Mouse (Mus musculus) ES-Bruce4 (cell line): ENCODE results near the gene Ogdhl. TPM values are rescaled to one million over a fixed set of nuclear protein-coding genes. Genes with fewer than 3 reads are reported as not detected.

Experiments
- H3K27ac ChIP-seq: 2 replicates; pipeline ENCODE4 v1.5.1; 2012; ENCODE audit warnings: low read length, inconsistent platforms; ENCODE audit not compliant: insufficient read depth
- H3K27me3 ChIP-seq: 2 replicates; pipeline ENCODE4 v1.6.1; 2012; ENCODE audit warnings: mild to moderate bottlenecking, low read length, inconsistent platforms; ENCODE audit not compliant: control insufficient read depth, poor library complexity, insufficient read depth, severe bottlenecking
- H3K36me3 ChIP-seq: 2 replicates; pipeline ENCODE4 v1.6.1; 2012; ENCODE audit warnings: inconsistent platforms, mild to moderate bottlenecking, low read length, moderate library complexity; ENCODE audit not compliant: control insufficient read depth, poor library complexity, insufficient read depth, severe bottlenecking
- H3K4me1 ChIP-seq: one replicate; pipeline ENCODE4 v1.8.1; 2011; ENCODE audit warnings: low read length; ENCODE audit not compliant: control insufficient read depth, insufficient read depth
- H3K4me3 ChIP-seq: 2 replicates; pipeline ENCODE4 v1.5.1; 2011; ENCODE audit warnings: low read depth, mild to moderate bottlenecking, low read length
- H3K9ac ChIP-seq: 2 replicates; pipeline ENCODE4 v1.6.1; 2012; ENCODE audit warnings: low read depth, mild to moderate bottlenecking, inconsistent platforms; ENCODE audit not compliant: poor library complexity, severe bottlenecking
- H3K9me3 ChIP-seq: replicated peaks from 2 replicates; pipeline ENCODE4 v1.6.1; 2012; ENCODE audit warnings: mild to moderate bottlenecking, low read length, inconsistent platforms; ENCODE audit not compliant: control insufficient read depth, poor library complexity, insufficient read depth, severe bottlenecking
- CTCF ChIP-seq: IDR thresholded peaks from one replicate; pipeline ENCODE4 v1.8.1; 2011; ENCODE audit warnings: low read depth, low read length
- EP300 ChIP-seq: IDR thresholded peaks from 2 replicates; pipeline ENCODE4 v1.6.1; 2011; ENCODE audit warnings: low read depth, low read length; ENCODE audit not compliant: insufficient read depth
- POLR2A ChIP-seq: IDR thresholded peaks from one replicate; pipeline ENCODE4 v1.8.1; 2011; ENCODE audit warnings: low read length; ENCODE audit not compliant: insufficient read depth
- polyA plus RNA-seq: library from polyadenylated mRNA; stranded (reverse); fragments of >200 nt; gene quantifications from 2 replicates; pipeline ENCODE4 v1.2.4, GENCODE M21; 2011; ENCODE audit warnings: low read depth; ENCODE audit not compliant: missing spikeins, insufficient read depth, insufficient read length

Ogdhl gene
- 90.3 and 93.8 TPM in 2 replicates for polyA plus RNA-seq

DNA sequence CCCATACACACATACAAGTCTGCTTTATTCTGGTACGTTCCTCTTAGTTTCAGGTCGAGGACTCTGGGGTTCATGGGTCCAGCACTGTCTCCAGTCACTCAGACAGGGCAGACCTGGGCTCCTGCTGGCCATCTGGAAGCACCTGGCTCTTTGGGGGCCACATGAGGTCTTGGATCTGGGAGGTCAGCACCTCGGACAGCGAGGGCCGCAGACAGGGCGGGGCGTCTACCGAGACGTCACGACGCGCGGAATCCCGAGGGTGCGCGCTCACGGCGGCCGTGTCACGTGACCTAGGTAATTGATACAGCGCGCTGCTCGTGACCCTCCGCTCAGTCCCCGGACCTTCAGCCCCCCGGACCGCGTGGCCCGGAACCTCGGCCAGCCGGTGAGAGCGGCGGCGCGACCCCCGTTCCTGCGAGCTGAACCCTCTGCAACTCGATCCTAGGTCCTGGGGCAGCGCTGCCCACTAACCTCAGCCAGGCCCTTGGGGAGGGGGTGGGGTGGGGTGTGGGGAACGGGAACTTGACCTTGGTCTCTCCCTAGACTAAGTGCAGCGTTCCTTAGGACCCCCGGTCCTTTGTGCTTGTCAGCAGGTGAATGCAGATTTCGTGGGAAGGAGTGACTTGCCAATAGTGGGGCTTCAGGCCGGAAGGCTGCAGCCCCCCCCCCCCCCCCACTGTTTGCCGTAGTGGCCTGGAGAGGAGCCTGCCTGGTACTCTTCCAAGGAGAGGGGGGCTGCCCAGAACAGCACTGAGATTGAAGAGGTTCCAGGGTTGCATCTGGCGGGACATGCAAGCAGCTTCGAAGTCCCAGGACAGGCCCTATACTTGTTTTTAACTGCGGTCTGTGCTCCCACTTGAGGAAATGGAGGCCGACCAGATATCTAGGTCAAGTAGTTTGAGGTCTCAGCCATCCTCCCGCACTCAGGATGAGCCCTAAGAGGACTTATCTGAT lies at the start of gene Ogdhl:
Ogdhl (plus strand) TSS at position 288 of the 954 bp plus-strand sequence.
- peak; percentile 42 for TF ChIP-seq POLR2A
- TF ChIP-seq CTCF: no peak
- TF ChIP-seq EP300: peak; percentile 50; the same call in 1 of the 2 replicates
- Histone ChIP-seq H3K27me3 (no peaks in the 10 kb centered on the region), H3K27ac (no peak within 1 kb of the TSS), H3K9me3 (no peaks in the 10 kb centered on the region), H3K4me3 (peak within 1 kb of the TSS; percentile 87), H3K4me1 (no peaks in the 10 kb centered on the region), H3K36me3 (peaks cover 12% of the 10 kb centered on the region), H3K9ac (peak within 1 kb of the TSS; percentile 88)

DNA sequence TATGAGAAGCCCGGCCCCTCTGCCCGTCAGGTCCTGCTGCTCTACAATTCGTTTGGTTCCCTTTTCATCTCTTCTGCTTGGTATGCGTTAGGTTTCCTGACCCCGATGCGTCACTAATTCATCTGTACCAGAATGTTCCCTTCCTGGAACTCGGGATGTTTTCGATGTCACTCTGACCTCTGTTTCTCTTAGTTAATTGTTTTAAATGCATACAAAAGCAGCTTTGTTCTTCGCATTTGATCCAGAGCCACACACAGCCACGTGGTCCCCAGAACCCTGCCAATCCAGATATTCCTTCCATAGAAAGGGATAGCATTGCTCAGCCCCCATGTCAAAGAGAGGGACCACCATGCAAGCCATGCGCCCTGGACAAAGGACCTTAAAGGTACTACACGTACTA lies 20.2 kb upstream of the Ogdhl start:
- no peak for TF ChIP-seq CTCF
- TF ChIP-seq POLR2A: no peak
- TF ChIP-seq EP300: no peak
- no peak overlapping the region for H3K4me3 ChIP-seq
- no peak overlapping the region for H3K27ac ChIP-seq
- H3K27me3 ChIP-seq: no peaks in the 10 kb centered on the region
- H3K36me3 ChIP-seq: peaks cover 8% of the 10 kb centered on the region; the same call in 1 of the 2 replicates
- H3K9ac ChIP-seq: no peak overlapping the region
- H3K4me1 ChIP-seq: peaks cover 5% of the 10 kb centered on the region
- no peaks in the 10 kb centered on the region for H3K9me3 ChIP-seq

- Histone ChIP-seq H3K9me3 (no peaks in the 10 kb centered on the region), H3K27me3 (no peaks in the 10 kb centered on the region), H3K36me3 (peaks cover 7% of the 10 kb centered on the region; the same call in 1 of the 2 replicates), H3K4me3 (no peak overlapping the region), H3K27ac (no peak overlapping the region), H3K9ac (no peak overlapping the region), H3K4me1 (peaks cover 5% of the 10 kb centered on the region)
- no peak for TF ChIP-seq POLR2A
- no peak for TF ChIP-seq EP300
- TF ChIP-seq CTCF: no peak
These were observed 19.4 kb upstream of the Ogdhl start for GRCm38 (mm10) chr14:32302423-32302822.

DNA sequence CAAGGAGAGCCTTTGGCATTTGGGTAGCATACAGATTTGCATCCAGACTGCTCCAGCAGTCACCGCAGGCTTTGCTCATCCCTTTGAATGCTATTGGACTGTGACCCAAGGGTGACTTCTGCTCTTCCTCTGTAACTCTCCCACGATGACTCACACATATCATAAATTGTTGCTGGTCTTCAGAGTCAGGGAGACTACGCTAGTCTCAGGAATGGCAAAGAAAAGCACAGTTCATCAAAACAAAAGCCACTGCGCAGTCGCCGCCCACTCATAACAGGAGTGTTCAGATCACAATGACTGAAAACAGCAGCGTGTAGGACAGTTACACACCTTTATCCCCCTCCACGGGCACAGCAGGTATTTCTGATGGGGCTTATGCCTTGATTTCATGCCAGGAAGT lies 16.9 kb upstream of the Ogdhl start:
- Histone ChIP-seq H3K9me3 (no peaks in the 10 kb centered on the region), H3K27me3 (no peaks in the 10 kb centered on the region), H3K9ac (no peak overlapping the region), H3K27ac (no peak overlapping the region), H3K4me1 (peaks cover 5% of the 10 kb centered on the region), H3K4me3 (no peak overlapping the region), H3K36me3 (peaks cover 2% of the 10 kb centered on the region; the same call in 1 of the 2 replicates)
- no peak for TF ChIP-seq CTCF
- TF ChIP-seq POLR2A: no peak
- TF ChIP-seq EP300: no peak

DNA sequence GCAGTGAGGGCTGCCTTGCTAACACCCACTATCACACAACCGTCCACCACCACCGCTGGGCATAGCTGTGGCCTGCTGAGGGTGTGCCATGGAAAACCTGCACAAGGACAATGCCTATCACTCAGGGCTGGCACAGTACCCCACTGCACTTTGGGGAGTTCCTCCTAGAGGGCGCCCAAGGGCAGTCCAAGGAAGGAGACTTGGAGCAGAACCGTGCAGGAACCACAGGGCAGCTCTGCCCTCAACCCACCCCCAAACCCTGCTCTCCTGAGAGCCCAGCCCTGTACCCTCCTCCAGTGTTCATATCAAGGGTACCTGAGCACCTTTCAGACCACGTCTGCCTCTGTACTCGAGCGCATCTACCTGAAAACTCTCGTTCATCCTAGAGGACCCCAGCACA lies 11.9 kb upstream of the Ogdhl start:
- TF ChIP-seq POLR2A (no peak), EP300 (no peak), CTCF (peak; percentile 76)
- H3K4me3 ChIP-seq: no peak overlapping the region
- no peak overlapping the region for H3K9ac ChIP-seq
- H3K36me3 ChIP-seq: peaks cover 2% of the 10 kb centered on the region; the same call in 1 of the 2 replicates
- no peak overlapping the region for H3K27ac ChIP-seq
- H3K27me3 ChIP-seq: no peaks in the 10 kb centered on the region
- H3K4me1 ChIP-seq: peaks cover 2% of the 10 kb centered on the region
- no peaks in the 10 kb centered on the region for H3K9me3 ChIP-seq

- Histone ChIP-seq H3K4me3 (no peak overlapping the region), H3K27ac (peak overlapping the region; percentile 69), H3K27me3 (no peaks in the 10 kb centered on the region), H3K9me3 (no peaks in the 10 kb centered on the region), H3K9ac (no peak overlapping the region), H3K4me1 (peaks cover 2% of the 10 kb centered on the region), H3K36me3 (no peaks in the 10 kb centered on the region)
- TF ChIP-seq EP300 (peak; percentile 47; the same call in 1 of the 2 replicates), POLR2A (no peak), CTCF (no peak)
These were observed 10.3 kb upstream of the Ogdhl start for GRCm38 (mm10) chr14:32311381-32312035.
